Mouse (Mus musculus): Measurements from ENCODE around the gene Slc39a8. TPM values are rescaled to one million over a fixed set of nuclear protein-coding genes. Genes with fewer than 3 reads are reported as not detected.

The Slc39a8 gene
- polyA plus RNA-seq, 1 experiment from 2014 or later = 10.6 TPM

GRCm38 (mm10) chr3:135841716-135842511 lies 16.8 kb downstream of the Slc39a8 start:
- Histone ChIP-seq H3K4me2 (ENCODE audit: low read length) (no peak overlapping the region), H3K36me3 (ENCODE audit: control insufficient read depth, insufficient read depth, low read length) (no peaks in the 10 kb centered on the region), H3K4me1 (ENCODE audit: control insufficient read depth, insufficient read depth, low read length) (no peaks in the 10 kb centered on the region), H3K9ac (ENCODE audit: low read depth, low read length) (no peak overlapping the region), H3K27me3 (ENCODE audit: control insufficient read depth, insufficient read depth, low read depth, low read length) (no peaks in the 10 kb centered on the region), H3K27ac (ENCODE audit: low read length) (no peak overlapping the region), H3K9me3 (replicated peaks; ENCODE audit: control insufficient read depth, low read length, poor library complexity, severe bottlenecking) (no peaks in the 10 kb centered on the region), H3K4me3 (ENCODE audit: low read depth, low read length) (no peak overlapping the region)
- ATAC-seq = no peak
- WGBS = 84% methylated on average over 7 of the region's 7 CpGs

GRCm38 (mm10) chr3:135843181-135843580 lies 18.1 kb downstream of the Slc39a8 start:
- Histone ChIP-seq H3K4me3 (ENCODE audit: low read depth, low read length) (no peak overlapping the region), H3K9ac (ENCODE audit: low read depth, low read length) (no peak overlapping the region), H3K4me1 (ENCODE audit: control insufficient read depth, insufficient read depth, low read length) (no peaks in the 10 kb centered on the region), H3K4me2 (ENCODE audit: low read length) (no peak overlapping the region), H3K36me3 (ENCODE audit: control insufficient read depth, insufficient read depth, low read length) (no peaks in the 10 kb centered on the region), H3K27ac (ENCODE audit: low read length) (no peak overlapping the region), H3K9me3 (replicated peaks; ENCODE audit: control insufficient read depth, low read length, poor library complexity, severe bottlenecking) (no peaks in the 10 kb centered on the region), H3K27me3 (ENCODE audit: control insufficient read depth, insufficient read depth, low read depth, low read length) (no peaks in the 10 kb centered on the region)
- ATAC-seq = no peak
- 78% methylated on average over 5 of the region's 5 CpGs for WGBS

GRCm38 (mm10) chr3:135843707-135844106 lies 18.6 kb downstream of the Slc39a8 start:
- Histone ChIP-seq H3K4me3 (ENCODE audit: low read depth, low read length) (no peak overlapping the region), H3K4me2 (ENCODE audit: low read length) (no peak overlapping the region), H3K4me1 (ENCODE audit: control insufficient read depth, insufficient read depth, low read length) (no peaks in the 10 kb centered on the region), H3K36me3 (ENCODE audit: control insufficient read depth, insufficient read depth, low read length) (no peaks in the 10 kb centered on the region), H3K27ac (ENCODE audit: low read length) (no peak overlapping the region), H3K9me3 (replicated peaks; ENCODE audit: control insufficient read depth, low read length, poor library complexity, severe bottlenecking) (no peaks in the 10 kb centered on the region), H3K9ac (ENCODE audit: low read depth, low read length) (no peak overlapping the region), H3K27me3 (ENCODE audit: control insufficient read depth, insufficient read depth, low read depth, low read length) (no peaks in the 10 kb centered on the region)
- ATAC-seq = no peak
- 83% methylated on average over 8 of the region's 8 CpGs for WGBS

GRCm38 (mm10) chr3:135844835-135845234 lies 19.8 kb downstream of the Slc39a8 start:
- no peak for ATAC-seq
- Histone ChIP-seq H3K9ac (ENCODE audit: low read depth, low read length) (no peak overlapping the region), H3K4me3 (ENCODE audit: low read depth, low read length) (no peak overlapping the region), H3K27ac (ENCODE audit: low read length) (no peak overlapping the region), H3K4me2 (ENCODE audit: low read length) (no peak overlapping the region), H3K36me3 (ENCODE audit: control insufficient read depth, insufficient read depth, low read length) (no peaks in the 10 kb centered on the region), H3K9me3 (replicated peaks; ENCODE audit: control insufficient read depth, low read length, poor library complexity, severe bottlenecking) (no peaks in the 10 kb centered on the region), H3K27me3 (ENCODE audit: control insufficient read depth, insufficient read depth, low read depth, low read length) (no peaks in the 10 kb centered on the region), H3K4me1 (ENCODE audit: control insufficient read depth, insufficient read depth, low read length) (no peaks in the 10 kb centered on the region)
- WGBS = 90% methylated on average over 1 of the region's 1 CpGs

GRCm38 (mm10) chr3:135845860-135846259 lies 20.8 kb downstream of the Slc39a8 start:
- no peaks in the 10 kb centered on the region for H3K27me3 ChIP-seq (ENCODE audit: control insufficient read depth, insufficient read depth, low read depth, low read length)
- H3K4me2 ChIP-seq (ENCODE audit: low read length) = no peak overlapping the region
- H3K36me3 ChIP-seq (ENCODE audit: control insufficient read depth, insufficient read depth, low read length) = no peaks in the 10 kb centered on the region
- no peaks in the 10 kb centered on the region for H3K4me1 ChIP-seq (ENCODE audit: control insufficient read depth, insufficient read depth, low read length)
- no peak overlapping the region for H3K9ac ChIP-seq (ENCODE audit: low read depth, low read length)
- WGBS = 75% methylated on average over 7 of the region's 7 CpGs
- no peak overlapping the region for H3K27ac ChIP-seq (ENCODE audit: low read length)
- ATAC-seq = no peak
- no peak overlapping the region for H3K4me3 ChIP-seq (ENCODE audit: low read depth, low read length)
- H3K9me3 ChIP-seq (replicated peaks; ENCODE audit: control insufficient read depth, low read length, poor library complexity, severe bottlenecking) = no peaks in the 10 kb centered on the region

- Histone ChIP-seq H3K4me2 (ENCODE audit: low read length) (no peak overlapping the region), H3K9ac (ENCODE audit: low read depth, low read length) (no peak overlapping the region), H3K36me3 (ENCODE audit: control insufficient read depth, insufficient read depth, low read length) (no peaks in the 10 kb centered on the region), H3K9me3 (replicated peaks; ENCODE audit: control insufficient read depth, low read length, poor library complexity, severe bottlenecking) (no peaks in the 10 kb centered on the region), H3K4me1 (ENCODE audit: control insufficient read depth, insufficient read depth, low read length) (peaks cover 6% of the 10 kb centered on the region; the same call in 1 of the 2 replicates), H3K27me3 (ENCODE audit: control insufficient read depth, insufficient read depth, low read depth, low read length) (no peaks in the 10 kb centered on the region), H3K4me3 (ENCODE audit: low read depth, low read length) (no peak overlapping the region), H3K27ac (ENCODE audit: low read length) (no peak overlapping the region)
- no peak for ATAC-seq
- WGBS = 84% methylated on average over 2 of the region's 2 CpGs
These were observed 26.5 kb downstream of the Slc39a8 start for GRCm38 (mm10) chr3:135851607-135852006.

- H3K4me3 ChIP-seq (ENCODE audit: low read depth, low read length) = no peak overlapping the region
- no peaks in the 10 kb centered on the region for H3K9me3 ChIP-seq (replicated peaks; ENCODE audit: control insufficient read depth, low read length, poor library complexity, severe bottlenecking)
- H3K27me3 ChIP-seq (ENCODE audit: control insufficient read depth, insufficient read depth, low read depth, low read length) = no peaks in the 10 kb centered on the region
- H3K27ac ChIP-seq (ENCODE audit: low read length) = no peak overlapping the region
- no peaks in the 10 kb centered on the region for H3K36me3 ChIP-seq (ENCODE audit: control insufficient read depth, insufficient read depth, low read length)
- no peak overlapping the region for H3K4me2 ChIP-seq (ENCODE audit: low read length)
- H3K9ac ChIP-seq (ENCODE audit: low read depth, low read length) = no peak overlapping the region
- WGBS = 86% methylated on average over 10 of the region's 10 CpGs
- no peak for ATAC-seq
- peaks cover 10% of the 10 kb centered on the region for H3K4me1 ChIP-seq (ENCODE audit: control insufficient read depth, insufficient read depth, low read length)
These were observed 28.7 kb downstream of the Slc39a8 start for GRCm38 (mm10) chr3:135853604-135854297.

- Histone ChIP-seq H3K27ac (ENCODE audit: low read length) (no peak overlapping the region), H3K4me1 (ENCODE audit: control insufficient read depth, insufficient read depth, low read length) (peaks cover 10% of the 10 kb centered on the region), H3K9ac (ENCODE audit: low read depth, low read length) (no peak overlapping the region), H3K27me3 (ENCODE audit: control insufficient read depth, insufficient read depth, low read depth, low read length) (no peaks in the 10 kb centered on the region), H3K4me3 (ENCODE audit: low read depth, low read length) (no peak overlapping the region), H3K9me3 (replicated peaks; ENCODE audit: control insufficient read depth, low read length, poor library complexity, severe bottlenecking) (no peaks in the 10 kb centered on the region), H3K36me3 (ENCODE audit: control insufficient read depth, insufficient read depth, low read length) (no peaks in the 10 kb centered on the region), H3K4me2 (ENCODE audit: low read length) (no peak overlapping the region)
- WGBS = 84% methylated on average over 14 of the region's 14 CpGs
- no peak for ATAC-seq
These were observed 29.4 kb downstream of the Slc39a8 start for GRCm38 (mm10) chr3:135854298-135854984.

GRCm38 (mm10) chr3:135854985-135855340 lies 29.9 kb downstream of the Slc39a8 start:
- ATAC-seq = no peak
- Histone ChIP-seq H3K27me3 (ENCODE audit: control insufficient read depth, insufficient read depth, low read depth, low read length) (no peaks in the 10 kb centered on the region), H3K36me3 (ENCODE audit: control insufficient read depth, insufficient read depth, low read length) (no peaks in the 10 kb centered on the region), H3K4me3 (ENCODE audit: low read depth, low read length) (no peak overlapping the region), H3K9ac (ENCODE audit: low read depth, low read length) (no peak overlapping the region), H3K4me2 (ENCODE audit: low read length) (no peak overlapping the region), H3K9me3 (replicated peaks; ENCODE audit: control insufficient read depth, low read length, poor library complexity, severe bottlenecking) (no peaks in the 10 kb centered on the region), H3K4me1 (ENCODE audit: control insufficient read depth, insufficient read depth, low read length) (peaks cover 10% of the 10 kb centered on the region), H3K27ac (ENCODE audit: low read length) (no peak overlapping the region)
- 86% methylated on average over 6 of the region's 6 CpGs for WGBS
